Mouse (Mus musculus) embryonic fibroblast, embryonic 13.5 days (primary cell): ENCODE results near the gene Frat2.

ENCODE experiments used
- CTCF ChIP-seq: IDR thresholded peaks from 2 replicates; pipeline ENCODE4 v1.5.1; 2011; ENCODE audit warnings: mild to moderate bottlenecking, control low read depth, low read length, moderate library complexity, borderline replicate concordance; ENCODE audit not compliant: insufficient read depth
- POLR2A ChIP-seq: IDR thresholded peaks from 2 replicates; pipeline ENCODE4 v1.6.1; 2011; ENCODE audit warnings: low read depth, mild to moderate bottlenecking, control low read depth, low read length, moderate library complexity

DNA sequence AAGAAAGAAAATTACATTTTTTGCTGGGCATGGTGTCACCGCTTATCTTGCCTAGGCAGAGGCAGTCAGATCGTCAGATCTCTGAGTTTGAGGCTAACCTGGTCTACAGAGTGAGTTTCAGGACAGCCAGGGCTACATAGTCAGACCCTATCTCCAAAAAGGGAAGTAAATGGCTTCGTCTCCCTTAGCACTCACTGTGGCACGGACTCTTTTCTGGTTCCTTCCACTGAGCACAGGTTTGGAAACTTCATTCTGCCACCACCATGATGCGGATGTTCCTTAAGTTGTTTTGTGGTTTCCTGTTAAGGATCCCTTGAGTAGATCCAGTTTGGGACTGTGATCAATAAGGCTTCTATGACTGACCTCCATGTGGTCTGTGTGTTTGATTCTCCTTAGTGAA is 23.0 kb downstream of the Frat2 start:
- no peak for TF ChIP-seq CTCF
- TF ChIP-seq POLR2A: no peak
